Mouse (Mus musculus): Measurements from ENCODE around the gene Fstl5. TPM values are rescaled to one million over a fixed set of nuclear protein-coding genes. Genes with fewer than 3 reads are reported as not detected.

Fstl5 gene
- polyA plus RNA-seq, 1 experiment from 2014 or later, result 0.53 TPM

DNA sequence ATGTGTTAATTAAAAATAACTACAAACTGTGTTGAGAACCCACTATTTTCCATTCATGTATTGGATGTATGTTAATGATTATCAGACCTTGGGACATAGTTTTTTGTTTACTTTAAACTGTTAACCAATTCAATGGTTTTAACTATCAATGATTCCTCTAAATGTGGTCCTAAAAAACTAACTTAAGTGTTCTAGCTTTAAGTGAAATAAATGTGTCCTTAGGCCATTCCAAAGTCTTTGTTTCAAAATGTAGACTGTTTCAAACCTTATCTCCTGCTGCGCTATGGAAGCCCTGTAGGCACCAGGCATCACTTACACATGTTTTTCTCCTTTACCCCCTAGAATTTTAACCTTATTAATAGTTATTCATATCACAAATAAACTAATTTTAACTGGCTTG lies 546.0 kb downstream of the Fstl5 start:
- Histone ChIP-seq H3K4me3 (ENCODE audit: low read length) (no peak overlapping the region), H3K9ac (ENCODE audit: low read length) (no peak overlapping the region), H3K9me3 (ENCODE audit: control insufficient read depth, low read length) (no peaks in the 10 kb centered on the region), H3K36me3 (ENCODE audit: control insufficient read depth, insufficient read depth, low read length) (no peaks in the 10 kb centered on the region), H3K27ac (ENCODE audit: low read length) (no peak overlapping the region), H3K4me1 (replicated peaks; ENCODE audit: control insufficient read depth, insufficient read depth, low read length) (no peaks in the 10 kb centered on the region), H3K27me3 (ENCODE audit: control insufficient read depth, insufficient read depth, low read depth, low read length) (no peaks in the 10 kb centered on the region), H3K4me2 (ENCODE audit: low read depth, low read length) (no peak overlapping the region)
- ATAC-seq (ENCODE audit: low read depth), result no peak
- WGBS, result 97% methylated on average over 1 of the region's 1 CpGs

GRCm38 (mm10) chr3:76654243-76654642 lies 580.2 kb downstream of the Fstl5 start:
- 77% methylated on average over 1 of the region's 1 CpGs for WGBS
- no peak for ATAC-seq (ENCODE audit: low read depth)
- no peak overlapping the region for H3K27ac ChIP-seq (ENCODE audit: low read length)
- H3K4me1 ChIP-seq (replicated peaks; ENCODE audit: control insufficient read depth, insufficient read depth, low read length), result no peaks in the 10 kb centered on the region
- H3K4me3 ChIP-seq (ENCODE audit: low read length), result no peak overlapping the region
- no peaks in the 10 kb centered on the region for H3K27me3 ChIP-seq (ENCODE audit: control insufficient read depth, insufficient read depth, low read depth, low read length)
- H3K4me2 ChIP-seq (ENCODE audit: low read depth, low read length), result no peak overlapping the region
- no peak overlapping the region for H3K9ac ChIP-seq (ENCODE audit: low read length)
- no peaks in the 10 kb centered on the region for H3K36me3 ChIP-seq (ENCODE audit: control insufficient read depth, insufficient read depth, low read length)
- no peaks in the 10 kb centered on the region for H3K9me3 ChIP-seq (ENCODE audit: control insufficient read depth, low read length)

DNA sequence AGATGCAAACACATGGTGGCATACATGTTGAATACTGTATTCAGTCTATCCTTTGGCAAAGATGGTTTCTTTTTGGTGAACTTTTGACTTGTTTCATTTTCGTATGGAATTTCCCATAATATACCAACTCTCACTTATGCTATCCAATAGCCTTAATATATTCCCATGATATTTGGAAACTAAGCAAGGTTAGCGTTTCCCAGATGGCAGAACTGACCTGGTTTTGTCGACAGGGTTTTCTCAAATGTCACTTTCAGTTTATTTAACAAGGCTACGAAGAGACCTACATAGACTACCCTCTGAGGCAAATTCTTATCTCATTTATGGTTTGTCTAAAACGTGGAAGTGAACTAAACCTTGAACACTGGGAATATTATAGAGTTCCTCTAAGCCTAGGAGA lies 596.8 kb downstream of the Fstl5 start:
- WGBS, result 41% methylated on average over 5 of the region's 5 CpGs
- H3K4me1 ChIP-seq (replicated peaks; ENCODE audit: control insufficient read depth, insufficient read depth, low read length), result no peaks in the 10 kb centered on the region
- no peak overlapping the region for H3K9ac ChIP-seq (ENCODE audit: low read length)
- ATAC-seq (ENCODE audit: low read depth), result no peak
- no peak overlapping the region for H3K4me2 ChIP-seq (ENCODE audit: low read depth, low read length)
- H3K27ac ChIP-seq (ENCODE audit: low read length), result no peak overlapping the region
- no peaks in the 10 kb centered on the region for H3K36me3 ChIP-seq (ENCODE audit: control insufficient read depth, insufficient read depth, low read length)
- H3K4me3 ChIP-seq (ENCODE audit: low read length), result no peak overlapping the region
- H3K9me3 ChIP-seq (ENCODE audit: control insufficient read depth, low read length), result no peaks in the 10 kb centered on the region
- no peaks in the 10 kb centered on the region for H3K27me3 ChIP-seq (ENCODE audit: control insufficient read depth, insufficient read depth, low read depth, low read length)

- 87% methylated on average over 3 of the region's 3 CpGs for WGBS
- H3K4me3 ChIP-seq (ENCODE audit: low read length), result no peak overlapping the region
- ATAC-seq (ENCODE audit: low read depth), result no peak
- no peaks in the 10 kb centered on the region for H3K9me3 ChIP-seq (ENCODE audit: control insufficient read depth, low read length)
- no peaks in the 10 kb centered on the region for H3K27me3 ChIP-seq (ENCODE audit: control insufficient read depth, insufficient read depth, low read depth, low read length)
- no peak overlapping the region for H3K27ac ChIP-seq (ENCODE audit: low read length)
- no peaks in the 10 kb centered on the region for H3K36me3 ChIP-seq (ENCODE audit: control insufficient read depth, insufficient read depth, low read length)
- H3K4me1 ChIP-seq (replicated peaks; ENCODE audit: control insufficient read depth, insufficient read depth, low read length), result no peaks in the 10 kb centered on the region
- no peak overlapping the region for H3K4me2 ChIP-seq (ENCODE audit: low read depth, low read length)
- no peak overlapping the region for H3K9ac ChIP-seq (ENCODE audit: low read length)
Measured at GRCm38 (mm10) chr3:76676006-76676405, 601.9 kb downstream of the Fstl5 start.

- Histone ChIP-seq H3K4me2 (ENCODE audit: low read depth, low read length) (no peak overlapping the region), H3K4me3 (ENCODE audit: low read length) (no peak overlapping the region), H3K36me3 (ENCODE audit: control insufficient read depth, insufficient read depth, low read length) (no peaks in the 10 kb centered on the region), H3K4me1 (replicated peaks; ENCODE audit: control insufficient read depth, insufficient read depth, low read length) (no peaks in the 10 kb centered on the region), H3K9ac (ENCODE audit: low read length) (no peak overlapping the region), H3K9me3 (ENCODE audit: control insufficient read depth, low read length) (no peaks in the 10 kb centered on the region), H3K27ac (ENCODE audit: low read length) (no peak overlapping the region), H3K27me3 (ENCODE audit: control insufficient read depth, insufficient read depth, low read depth, low read length) (no peaks in the 10 kb centered on the region)
- no peak for ATAC-seq (ENCODE audit: low read depth)
- 54% methylated on average over 5 of the region's 5 CpGs for WGBS
Measured at GRCm38 (mm10) chr3:76679853-76680545, 605.9 kb downstream of the Fstl5 start.

DNA sequence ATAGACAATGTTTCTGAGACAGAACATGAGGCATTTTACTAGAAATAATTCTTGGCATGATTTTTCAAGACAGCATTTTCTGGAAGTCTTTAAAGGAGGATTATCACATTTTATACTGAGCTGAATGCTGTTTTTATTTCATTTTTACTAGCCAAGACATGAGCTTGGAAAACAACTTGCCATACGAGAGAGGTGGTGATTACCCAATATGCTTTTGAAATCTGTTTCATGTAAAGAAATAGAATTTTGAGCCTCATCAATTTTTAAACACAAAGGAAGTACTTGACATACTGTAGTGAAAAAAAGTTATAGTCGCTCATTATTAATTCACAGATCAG lies 606.4 kb downstream of the Fstl5 start:
- H3K9ac ChIP-seq (ENCODE audit: low read length), result no peak overlapping the region
- no peak overlapping the region for H3K4me2 ChIP-seq (ENCODE audit: low read depth, low read length)
- no peaks in the 10 kb centered on the region for H3K27me3 ChIP-seq (ENCODE audit: control insufficient read depth, insufficient read depth, low read depth, low read length)
- no peaks in the 10 kb centered on the region for H3K9me3 ChIP-seq (ENCODE audit: control insufficient read depth, low read length)
- H3K4me1 ChIP-seq (replicated peaks; ENCODE audit: control insufficient read depth, insufficient read depth, low read length), result no peaks in the 10 kb centered on the region
- no peaks in the 10 kb centered on the region for H3K36me3 ChIP-seq (ENCODE audit: control insufficient read depth, insufficient read depth, low read length)
- no peak overlapping the region for H3K27ac ChIP-seq (ENCODE audit: low read length)
- H3K4me3 ChIP-seq (ENCODE audit: low read length), result no peak overlapping the region
- WGBS, result 48% methylated on average over 2 of the region's 2 CpGs
- ATAC-seq (ENCODE audit: low read depth), result no peak

DNA sequence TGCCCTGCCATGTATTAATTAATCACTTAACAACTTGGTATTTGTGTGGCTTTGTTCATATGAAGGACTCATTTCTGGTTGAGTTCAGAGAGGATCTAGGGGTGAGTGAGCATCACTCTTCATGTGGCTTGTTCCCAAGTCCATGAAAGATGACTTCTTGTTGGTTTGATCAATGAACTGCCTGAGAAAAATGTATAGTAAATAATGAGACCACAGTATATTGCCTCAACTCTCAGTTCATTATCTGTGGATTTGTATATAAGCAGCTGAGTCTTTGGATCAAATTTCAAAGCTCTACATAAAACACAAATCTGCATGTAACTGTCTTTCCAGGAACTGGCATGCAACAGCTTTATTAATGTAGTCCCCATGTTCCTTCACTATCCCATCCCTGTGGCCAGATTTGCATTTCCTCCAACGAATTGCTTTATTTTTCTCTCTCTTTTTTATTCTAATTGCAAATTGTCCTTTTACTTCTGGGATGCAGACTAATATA lies 623.1 kb downstream of the Fstl5 start:
- Histone ChIP-seq H3K27me3 (ENCODE audit: control insufficient read depth, insufficient read depth, low read depth, low read length) (no peaks in the 10 kb centered on the region), H3K9ac (ENCODE audit: low read length) (no peak overlapping the region), H3K4me2 (ENCODE audit: low read depth, low read length) (no peak overlapping the region), H3K36me3 (ENCODE audit: control insufficient read depth, insufficient read depth, low read length) (no peaks in the 10 kb centered on the region), H3K4me3 (ENCODE audit: low read length) (no peak overlapping the region), H3K27ac (ENCODE audit: low read length) (no peak overlapping the region), H3K4me1 (replicated peaks; ENCODE audit: control insufficient read depth, insufficient read depth, low read length) (no peaks in the 10 kb centered on the region), H3K9me3 (ENCODE audit: control insufficient read depth, low read length) (no peaks in the 10 kb centered on the region)
- ATAC-seq (ENCODE audit: low read depth), result peak; percentile 73
- WGBS, result 30% methylated on average over 1 of the region's 1 CpGs

- no peak for ATAC-seq (ENCODE audit: low read depth)
- H3K27me3 ChIP-seq (ENCODE audit: control insufficient read depth, insufficient read depth, low read depth, low read length), result no peaks in the 10 kb centered on the region
- H3K4me2 ChIP-seq (ENCODE audit: low read depth, low read length), result no peak overlapping the region
- H3K9ac ChIP-seq (ENCODE audit: low read length), result no peak overlapping the region
- H3K4me1 ChIP-seq (replicated peaks; ENCODE audit: control insufficient read depth, insufficient read depth, low read length), result no peaks in the 10 kb centered on the region
- H3K4me3 ChIP-seq (ENCODE audit: low read length), result no peak overlapping the region
- no peaks in the 10 kb centered on the region for H3K36me3 ChIP-seq (ENCODE audit: control insufficient read depth, insufficient read depth, low read length)
- H3K9me3 ChIP-seq (ENCODE audit: control insufficient read depth, low read length), result no peaks in the 10 kb centered on the region; the same call in 1 of the 2 replicates
- 86% methylated on average over 2 of the region's 2 CpGs for WGBS
- no peak overlapping the region for H3K27ac ChIP-seq (ENCODE audit: low read length)
Measured at GRCm38 (mm10) chr3:76739221-76739620, 665.2 kb downstream of the Fstl5 start.
